Mouse (Mus musculus): Measurements from ENCODE around the gene Pigk. TPM values are rescaled to one million over a fixed set of nuclear protein-coding genes. Genes with fewer than 3 reads are reported as not detected.
"Not testable (repeated sequence)": the region's sequence is repeated elsewhere in the genome, so short reads cannot be mapped to it uniquely, and the experiment has no call there.

Pigk gene
- total RNA-seq, 2 experiments from 2014 or later, result 23.1 to 29.8 TPM

- DNase-seq, result no peak
These were observed 50.8 kb downstream of the Pigk start for GRCm38 (mm10) chr3:152764516-152765312.

GRCm38 (mm10) chr3:152767485-152767884 lies 53.6 kb downstream of the Pigk start:
- DNase-seq, result no peak

GRCm38 (mm10) chr3:152770056-152770455 lies 56.2 kb downstream of the Pigk start:
- DNase-seq, result no peak

- no peak for DNase-seq
These were observed 62.5 kb downstream of the Pigk start for GRCm38 (mm10) chr3:152776363-152776762.

GRCm38 (mm10) chr3:152776872-152777540 lies 63.1 kb downstream of the Pigk start:
- DNase-seq, result no peak

- no peak for DNase-seq
These were observed 65.9 kb downstream of the Pigk start for GRCm38 (mm10) chr3:152779819-152780218.

- DNase-seq, result peak; percentile 43 to 83
These were observed 69.9 kb downstream of the Pigk start for GRCm38 (mm10) chr3:152783792-152784191.

GRCm38 (mm10) chr3:152784353-152784752 lies 70.5 kb downstream of the Pigk start:
- not testable (repeated sequence) for DNase-seq

- DNase-seq, result not testable (repeated sequence)
These were observed 74.5 kb downstream of the Pigk start for GRCm38 (mm10) chr3:152788301-152788953.

- no peak for DNase-seq
These were observed 78.7 kb downstream of the Pigk start for GRCm38 (mm10) chr3:152792601-152793000.

GRCm38 (mm10) chr3:152793006-152793405 lies 79.1 kb downstream of the Pigk start:
- no peak for DNase-seq

GRCm38 (mm10) chr3:152796216-152796615 lies 82.3 kb downstream of the Pigk start:
- no peak for DNase-seq

- DNase-seq, result no peak
These were observed 83.5 kb downstream of the Pigk start for GRCm38 (mm10) chr3:152797354-152797753.

GRCm38 (mm10) chr3:152799738-152800431 lies 86.0 kb downstream of the Pigk start:
- DNase-seq, result peak; percentile 2 to 12

- no peak for DNase-seq
These were observed 100.0 kb downstream of the Pigk start for GRCm38 (mm10) chr3:152813905-152814304.

GRCm38 (mm10) chr3:152815110-152815509 lies 101.2 kb downstream of the Pigk start:
- DNase-seq, result no peak

- DNase-seq, result no peak
These were observed 106.5 kb downstream of the Pigk start for GRCm38 (mm10) chr3:152820406-152820805.

GRCm38 (mm10) chr3:152821202-152821601 lies 107.3 kb downstream of the Pigk start:
- DNase-seq, result peak; percentile 41 to 67

GRCm38 (mm10) chr3:152831377-152831776 lies 117.5 kb downstream of the Pigk start:
- DNase-seq, result no peak

- DNase-seq, result no peak
These were observed 118.1 kb downstream of the Pigk start for GRCm38 (mm10) chr3:152831974-152832373.

- DNase-seq, result no peak
These were observed 118.5 kb downstream of the Pigk start for GRCm38 (mm10) chr3:152832436-152832835.

GRCm38 (mm10) chr3:152837407-152837806 lies 123.5 kb downstream of the Pigk start:
- no peak for DNase-seq

Measured in heart, adult 18-20 months (tissue).